Mouse (Mus musculus): ENCODE data around the gene Spag7. TPM values are rescaled to one million over a fixed set of nuclear protein-coding genes. Genes with fewer than 3 reads are reported as not detected.

Spag7 gene
- polyA plus RNA-seq, 1 experiment from 2014 or later: 156 TPM

GRCm38 (mm10) chr11:70663957-70664356, 5.3 kb downstream of the Spag7 start:
- Histone ChIP-seq H3K4me2 (replicated peaks) (no peak overlapping the region), H3K36me3 (peaks cover 55% of the 10 kb centered on the region), H3K27ac (replicated peaks) (no peak overlapping the region), H3K4me1 (peaks cover 15% of the 10 kb centered on the region), H3K4me3 (no peak overlapping the region), H3K27me3 (no peaks in the 10 kb centered on the region), H3K9me3 (no peaks in the 10 kb centered on the region), H3K9ac (replicated peaks) (no peak overlapping the region)
- ATAC-seq (ENCODE audit: low FRiP score, low read depth): no peak
- 95% methylated on average over 6 of the region's 6 CpGs for WGBS

- no peaks in the 10 kb centered on the region for H3K9me3 ChIP-seq
- H3K27me3 ChIP-seq: no peaks in the 10 kb centered on the region
- peaks cover 12% of the 10 kb centered on the region for H3K4me1 ChIP-seq
- no peak overlapping the region for H3K9ac ChIP-seq (replicated peaks)
- WGBS: 88% methylated on average over 8 of the region's 8 CpGs
- H3K4me2 ChIP-seq (replicated peaks): no peak overlapping the region
- ATAC-seq (ENCODE audit: low FRiP score, low read depth): no peak
- H3K36me3 ChIP-seq: peaks cover 55% of the 10 kb centered on the region
- no peak overlapping the region for H3K4me3 ChIP-seq
- no peak overlapping the region for H3K27ac ChIP-seq (replicated peaks)
These were observed 6.1 kb downstream of the Spag7 start for GRCm38 (mm10) chr11:70663101-70663500.

GRCm38 (mm10) chr11:70660571-70660970, 8.6 kb downstream of the Spag7 start:
- no peaks in the 10 kb centered on the region for H3K9me3 ChIP-seq
- no peak overlapping the region for H3K4me3 ChIP-seq
- no peak for ATAC-seq (ENCODE audit: low FRiP score, low read depth)
- WGBS: 87% methylated on average over 8 of the region's 8 CpGs
- H3K4me1 ChIP-seq: peaks cover 18% of the 10 kb centered on the region
- no peak overlapping the region for H3K27ac ChIP-seq (replicated peaks)
- H3K4me2 ChIP-seq (replicated peaks): no peak overlapping the region
- H3K27me3 ChIP-seq: peaks cover 8% of the 10 kb centered on the region; the same call in 1 of the 2 replicates
- peaks cover 50% of the 10 kb centered on the region for H3K36me3 ChIP-seq
- H3K9ac ChIP-seq (replicated peaks): no peak overlapping the region

- no peak for ATAC-seq (ENCODE audit: low FRiP score, low read depth)
- H3K4me1 ChIP-seq: peaks cover 23% of the 10 kb centered on the region
- H3K9ac ChIP-seq (replicated peaks): no peak overlapping the region
- peaks cover 8% of the 10 kb centered on the region; the same call in 1 of the 2 replicates for H3K27me3 ChIP-seq
- peaks cover 34% of the 10 kb centered on the region for H3K36me3 ChIP-seq
- WGBS: 78% methylated on average over 8 of the region's 8 CpGs
- no peak overlapping the region for H3K4me3 ChIP-seq
- H3K27ac ChIP-seq (replicated peaks): no peak overlapping the region
- H3K9me3 ChIP-seq: no peaks in the 10 kb centered on the region
- H3K4me2 ChIP-seq (replicated peaks): no peak overlapping the region
These were observed 10.3 kb downstream of the Spag7 start for GRCm38 (mm10) chr11:70658942-70659341.

GRCm38 (mm10) chr11:70658521-70658920, 10.7 kb downstream of the Spag7 start:
- Histone ChIP-seq H3K36me3 (peaks cover 30% of the 10 kb centered on the region), H3K4me1 (peaks cover 23% of the 10 kb centered on the region), H3K9me3 (no peaks in the 10 kb centered on the region), H3K4me2 (replicated peaks) (no peak overlapping the region), H3K4me3 (no peak overlapping the region), H3K27me3 (peaks cover 8% of the 10 kb centered on the region; the same call in 1 of the 2 replicates), H3K27ac (replicated peaks) (no peak overlapping the region), H3K9ac (replicated peaks) (no peak overlapping the region)
- 95% methylated on average over 5 of the region's 5 CpGs for WGBS
- no peak for ATAC-seq (ENCODE audit: low FRiP score, low read depth)

GRCm38 (mm10) chr11:70657991-70658390, 11.2 kb downstream of the Spag7 start:
- H3K4me1 ChIP-seq: peaks cover 26% of the 10 kb centered on the region
- 65% methylated on average over 9 of the region's 9 CpGs for whole genome bisulfite sequencing
- no peak overlapping the region for H3K9ac ChIP-seq (replicated peaks)
- no peak for ATAC-seq (ENCODE audit: low FRiP score, low read depth)
- H3K4me2 ChIP-seq (replicated peaks): no peak overlapping the region
- peaks cover 25% of the 10 kb centered on the region for H3K36me3 ChIP-seq
- no peak overlapping the region for H3K27ac ChIP-seq (replicated peaks)
- H3K27me3 ChIP-seq: peaks cover 8% of the 10 kb centered on the region; the same call in 1 of the 2 replicates
- no peak overlapping the region for H3K4me3 ChIP-seq
- no peaks in the 10 kb centered on the region for H3K9me3 ChIP-seq

GRCm38 (mm10) chr11:70657573-70657972, 11.6 kb downstream of the Spag7 start:
- Histone ChIP-seq H3K9me3 (no peaks in the 10 kb centered on the region), H3K4me1 (peaks cover 30% of the 10 kb centered on the region), H3K27ac (replicated peaks) (no peak overlapping the region), H3K4me2 (replicated peaks) (no peak overlapping the region), H3K9ac (replicated peaks) (no peak overlapping the region), H3K4me3 (no peak overlapping the region), H3K36me3 (peaks cover 23% of the 10 kb centered on the region), H3K27me3 (peaks cover 8% of the 10 kb centered on the region; the same call in 1 of the 2 replicates)
- 59% methylated on average over 6 of the region's 6 CpGs for WGBS
- no peak for ATAC-seq (ENCODE audit: low FRiP score, low read depth)

- Histone ChIP-seq H3K4me1 (peaks cover 36% of the 10 kb centered on the region), H3K27ac (replicated peaks) (peak within 1 kb of the TSS; percentile 97), H3K27me3 (peaks cover 8% of the 10 kb centered on the region; the same call in 1 of the 2 replicates), H3K4me3 (peak within 1 kb of the TSS; percentile 99), H3K4me2 (replicated peaks) (peak within 1 kb of the TSS; percentile 94), H3K9me3 (no peaks in the 10 kb centered on the region), H3K9ac (replicated peaks) (peak within 1 kb of the TSS; percentile 98), H3K36me3 (peaks cover 23% of the 10 kb centered on the region)
- ATAC-seq (ENCODE audit: low FRiP score, low read depth): no peak
- WGBS: 13% methylated on average over 3 of the region's 3 CpGs
These were observed 12.3 kb downstream of the Spag7 start, which contains the start of gene Eno3 for GRCm38 (mm10) chr11:70656964-70657363. Gene Eno3 (plus strand): TSS chr11:70657202.

- peaks cover 38% of the 10 kb centered on the region for H3K4me1 ChIP-seq
- H3K27ac ChIP-seq (replicated peaks): peak overlapping the region; percentile 97; the same call in 1 of the 2 replicates
- peaks cover 8% of the 10 kb centered on the region; the same call in 1 of the 2 replicates for H3K27me3 ChIP-seq
- peak overlapping the region; percentile 94 for H3K4me2 ChIP-seq (replicated peaks)
- H3K9me3 ChIP-seq: no peaks in the 10 kb centered on the region
- H3K9ac ChIP-seq (replicated peaks): peak overlapping the region; percentile 98
- no peak for ATAC-seq (ENCODE audit: low FRiP score, low read depth)
- 4% methylated on average over 16 of the region's 16 CpGs for WGBS
- peaks cover 25% of the 10 kb centered on the region for H3K36me3 ChIP-seq
- peak overlapping the region; percentile 99 for H3K4me3 ChIP-seq
These were observed 12.7 kb downstream of the Spag7 start for GRCm38 (mm10) chr11:70656456-70656927.

GRCm38 (mm10) chr11:70655571-70656455, 13.4 kb downstream of the Spag7 start:
- no peak; the same call in 1 of the 2 replicates for ATAC-seq (ENCODE audit: low FRiP score, low read depth)
- peak overlapping the region; percentile 99 for H3K4me3 ChIP-seq
- peaks cover 26% of the 10 kb centered on the region for H3K36me3 ChIP-seq
- under 1% methylated on average over 61 of the region's 61 CpGs for WGBS
- peaks cover 41% of the 10 kb centered on the region for H3K4me1 ChIP-seq
- peak overlapping the region; percentile 94 for H3K4me2 ChIP-seq (replicated peaks)
- peaks cover 8% of the 10 kb centered on the region; the same call in 1 of the 2 replicates for H3K27me3 ChIP-seq
- H3K9me3 ChIP-seq: no peaks in the 10 kb centered on the region
- peak overlapping the region; percentile 98 for H3K9ac ChIP-seq (replicated peaks)
- H3K27ac ChIP-seq (replicated peaks): peak overlapping the region; percentile 97

GRCm38 (mm10) chr11:70654923-70655570, 14.2 kb downstream of the Spag7 start:
- Histone ChIP-seq H3K4me3 (peak overlapping the region; percentile 99), H3K4me2 (replicated peaks) (peak overlapping the region; percentile 94), H3K9ac (replicated peaks) (peak overlapping the region; percentile 98), H3K9me3 (no peaks in the 10 kb centered on the region), H3K36me3 (peaks cover 28% of the 10 kb centered on the region), H3K4me1 (peaks cover 42% of the 10 kb centered on the region), H3K27me3 (peaks cover 8% of the 10 kb centered on the region; the same call in 1 of the 2 replicates), H3K27ac (replicated peaks) (peak overlapping the region; percentile 97)
- ATAC-seq (ENCODE audit: low FRiP score, low read depth): peak; percentile 47; the same call in 1 of the 2 replicates
- WGBS: 1% methylated on average over 46 of the region's 48 CpGs

Measured in midbrain, embryonic 12.5 days (tissue).